Mouse (Mus musculus): ENCODE measurements around the gene Ppp6r2.

The Ppp6r2 gene

DNA sequence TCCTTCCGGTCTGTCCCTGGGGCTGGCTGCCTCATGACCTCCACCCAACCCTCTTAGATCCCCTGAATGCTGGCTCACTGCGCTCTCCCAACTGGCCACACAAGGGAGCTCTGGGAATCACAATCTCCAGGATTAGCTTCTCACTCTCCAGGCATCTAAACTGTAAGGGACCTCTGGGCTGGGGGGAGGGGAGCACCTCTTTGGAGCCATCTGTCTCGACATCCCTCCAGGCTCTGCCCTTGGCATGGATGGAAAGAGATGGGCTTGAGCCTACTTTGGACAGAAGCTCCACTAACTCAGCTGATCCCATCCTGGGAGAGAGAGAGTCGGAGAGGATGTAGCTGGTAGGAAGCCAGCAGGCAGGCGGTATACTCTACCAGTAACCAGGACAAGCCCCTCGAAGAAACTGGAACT is 29.0 kb upstream of the Ppp6r2 start:
- no peak for DNase-seq (ENCODE audit: low read depth, low spot score)

DNA sequence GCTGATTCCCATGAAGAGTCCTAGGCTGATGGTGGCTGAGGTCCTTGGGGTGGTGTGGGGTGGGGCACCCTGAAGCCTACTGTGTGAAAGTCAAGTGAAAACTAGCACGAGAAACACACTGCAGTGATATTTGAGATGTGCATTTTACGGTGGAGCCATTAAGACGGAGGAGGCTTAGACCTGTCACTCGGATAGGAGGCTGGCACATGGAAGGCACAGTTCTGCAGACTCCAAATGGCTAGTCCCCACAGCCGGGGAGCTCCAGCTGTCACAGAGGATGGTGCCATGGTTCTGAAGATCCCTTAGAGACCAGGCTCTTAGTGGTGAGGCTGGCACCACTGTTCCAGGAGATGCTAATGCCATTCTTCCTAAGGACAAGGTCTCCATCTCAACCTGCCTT is 28.5 kb upstream of the Ppp6r2 start:
- no peak for DNase-seq (ENCODE audit: low read depth, low spot score)

DNA sequence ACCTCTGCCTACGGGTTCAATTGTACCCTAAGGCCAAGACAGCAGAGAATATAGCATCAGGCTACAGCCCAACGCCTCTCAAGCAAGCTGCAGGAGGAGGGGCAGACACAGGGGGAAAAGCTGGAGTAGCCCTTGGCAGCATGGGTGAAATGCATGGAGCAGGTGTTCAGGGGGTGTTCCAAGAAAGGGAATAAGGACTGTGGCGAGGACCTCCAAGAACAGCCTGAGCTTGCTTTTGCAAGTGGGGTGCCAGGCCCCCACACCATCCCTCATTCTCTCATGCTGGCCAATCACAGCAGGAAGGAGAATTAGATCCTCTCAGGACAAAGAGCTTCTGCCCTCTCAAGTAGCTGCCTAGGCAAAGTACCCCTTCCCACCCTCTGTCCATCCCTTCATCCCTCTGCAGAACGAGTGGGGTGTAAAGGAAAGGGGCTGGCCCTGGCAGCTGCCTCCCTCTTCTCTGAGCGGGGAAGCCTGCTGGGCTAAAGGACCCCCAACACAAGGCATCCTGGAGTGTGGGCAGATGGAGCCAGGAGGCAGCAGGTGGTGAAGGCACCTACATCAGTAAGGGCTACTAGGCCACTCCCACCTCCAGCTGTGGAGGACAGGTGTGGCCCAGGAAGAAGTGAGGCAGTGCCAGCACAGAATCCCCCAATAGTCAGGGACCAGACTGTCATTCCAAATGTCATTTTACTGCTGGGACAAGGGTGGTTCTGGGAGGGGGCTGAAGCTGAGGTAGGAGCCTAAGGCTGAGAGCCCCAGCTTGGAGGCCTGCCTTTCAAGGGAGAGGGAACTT is 27.0 kb upstream of the Ppp6r2 start:
- DNase-seq (ENCODE audit: low read depth, low spot score) = no peak

GRCm38 (mm10) chr15:89184937-89185227 is 26.5 kb upstream of the Ppp6r2 start:
- DNase-seq (ENCODE audit: low read depth, low spot score) = no peak

DNA sequence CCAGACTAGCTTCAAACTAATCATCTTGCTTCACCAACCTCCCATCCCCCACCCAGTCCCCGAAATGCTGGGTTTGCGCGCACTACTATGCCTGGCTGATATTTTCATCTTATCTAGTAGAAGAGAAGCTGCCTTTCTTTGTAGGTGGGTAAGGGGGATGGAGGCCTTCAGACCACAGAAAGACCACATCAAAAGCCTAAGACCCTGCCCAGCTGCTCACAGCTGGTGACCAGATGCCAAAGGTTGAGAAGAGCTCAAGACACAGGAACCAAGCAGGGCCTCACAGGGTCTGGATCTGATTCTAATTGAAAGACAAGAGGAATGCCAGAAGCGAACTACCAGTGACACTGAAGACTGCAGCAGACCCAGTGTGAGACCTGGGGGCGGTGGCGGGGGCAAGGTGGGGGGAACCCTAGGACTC is 16.1 kb upstream of the Ppp6r2 start:
- no peak for DNase-seq (ENCODE audit: low read depth, low spot score)

GRCm38 (mm10) chr15:89195690-89196312 is 15.6 kb upstream of the Ppp6r2 start:
- DNase-seq (ENCODE audit: low read depth, low spot score) = peak; percentile 83

DNA sequence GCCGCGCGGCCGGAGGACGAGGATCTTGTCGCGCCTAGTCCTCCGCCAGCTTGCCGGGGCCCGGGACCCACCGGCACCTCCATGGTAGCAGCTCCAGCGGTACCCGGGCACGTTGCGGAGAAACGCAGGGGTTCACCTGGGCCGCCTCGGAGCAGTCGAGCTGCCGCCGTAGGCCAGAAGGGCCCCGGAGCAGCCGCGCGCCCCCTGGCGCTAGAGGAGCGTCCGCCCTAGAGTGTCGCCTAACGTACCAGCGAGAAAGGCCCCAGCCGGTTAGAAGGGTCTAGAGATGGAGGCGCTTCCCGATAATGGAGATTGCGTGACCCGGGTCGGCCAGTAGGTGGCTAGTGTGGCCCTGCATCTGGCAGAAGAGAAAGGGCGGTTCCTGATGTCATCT is 15.0 kb upstream of the Ppp6r2 start, which contains the start of gene Dennd6b:
Gene Dennd6b (minus strand): TSS at position 184 of the 394 bp plus-strand sequence.
- peak; percentile 88 for DNase-seq (ENCODE audit: low read depth, low spot score)

GRCm38 (mm10) chr15:89197056-89197455 is 14.3 kb upstream of the Ppp6r2 start:
- DNase-seq (ENCODE audit: low read depth, low spot score) = no peak

DNA sequence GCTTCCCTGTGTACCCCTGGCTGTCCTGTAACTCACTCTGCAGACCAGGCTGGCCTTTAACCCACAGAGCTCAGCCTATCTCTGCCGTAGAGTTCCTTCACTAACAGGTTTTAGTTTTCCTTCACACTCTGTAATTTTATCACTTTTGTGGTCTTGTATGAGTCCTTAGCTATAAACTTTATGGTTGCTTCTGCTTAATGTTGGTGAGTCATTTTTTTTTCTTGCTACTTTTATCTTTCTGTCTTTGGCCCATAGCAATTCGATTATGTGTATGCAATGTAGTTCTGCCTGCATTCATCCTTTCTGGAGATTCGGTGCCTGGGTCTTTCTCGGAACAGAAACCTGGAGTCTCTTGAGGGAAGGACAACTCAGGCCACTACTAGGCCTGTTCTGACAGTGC is 3.9 kb upstream of the Ppp6r2 start:
- DNase-seq (ENCODE audit: low read depth, low spot score) = no peak

DNA sequence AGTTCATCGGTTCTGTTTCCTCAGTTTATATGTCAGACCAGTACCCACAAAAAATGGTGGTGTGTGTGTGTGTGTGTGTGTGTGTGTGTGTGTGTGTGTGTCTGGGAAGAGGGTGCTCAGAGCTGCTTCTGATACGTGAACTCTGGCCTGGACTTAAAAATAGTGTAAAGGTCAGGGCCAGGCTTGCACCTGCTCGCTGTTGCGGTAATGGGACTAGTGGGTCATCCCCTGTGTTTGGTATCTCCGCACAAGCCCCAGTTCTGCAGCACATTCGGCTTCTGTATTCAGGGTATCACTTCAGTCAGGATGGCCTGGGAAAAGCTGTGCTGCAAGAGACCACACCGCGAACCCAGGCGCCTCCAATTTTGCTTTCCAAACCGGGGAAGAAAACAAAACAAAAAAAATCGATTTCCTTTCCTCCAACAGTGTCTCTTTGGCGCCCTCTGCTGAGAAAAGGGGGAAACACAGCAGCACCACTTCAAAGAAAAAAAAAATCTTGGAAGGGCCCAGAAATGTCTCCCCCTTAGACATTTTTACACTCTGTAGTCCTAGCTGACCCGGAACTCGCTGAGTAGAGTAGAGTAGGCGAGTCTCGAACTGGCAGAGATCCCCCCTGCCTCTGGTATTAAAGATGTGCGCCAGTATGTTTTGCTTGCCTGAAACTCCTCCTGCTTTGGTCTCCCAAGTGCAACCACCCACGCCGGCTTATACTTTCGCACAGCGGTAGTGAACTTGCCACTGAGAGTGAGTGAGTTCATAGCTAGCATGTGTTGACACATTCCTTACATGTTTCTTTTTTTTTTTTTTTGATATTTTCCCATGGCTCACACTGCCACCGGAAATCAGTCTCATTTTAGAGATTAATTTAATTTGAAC is 1.2 kb upstream of the Ppp6r2 start:
- DNase-seq (ENCODE audit: low read depth, low spot score) = peak; percentile 71

DNA sequence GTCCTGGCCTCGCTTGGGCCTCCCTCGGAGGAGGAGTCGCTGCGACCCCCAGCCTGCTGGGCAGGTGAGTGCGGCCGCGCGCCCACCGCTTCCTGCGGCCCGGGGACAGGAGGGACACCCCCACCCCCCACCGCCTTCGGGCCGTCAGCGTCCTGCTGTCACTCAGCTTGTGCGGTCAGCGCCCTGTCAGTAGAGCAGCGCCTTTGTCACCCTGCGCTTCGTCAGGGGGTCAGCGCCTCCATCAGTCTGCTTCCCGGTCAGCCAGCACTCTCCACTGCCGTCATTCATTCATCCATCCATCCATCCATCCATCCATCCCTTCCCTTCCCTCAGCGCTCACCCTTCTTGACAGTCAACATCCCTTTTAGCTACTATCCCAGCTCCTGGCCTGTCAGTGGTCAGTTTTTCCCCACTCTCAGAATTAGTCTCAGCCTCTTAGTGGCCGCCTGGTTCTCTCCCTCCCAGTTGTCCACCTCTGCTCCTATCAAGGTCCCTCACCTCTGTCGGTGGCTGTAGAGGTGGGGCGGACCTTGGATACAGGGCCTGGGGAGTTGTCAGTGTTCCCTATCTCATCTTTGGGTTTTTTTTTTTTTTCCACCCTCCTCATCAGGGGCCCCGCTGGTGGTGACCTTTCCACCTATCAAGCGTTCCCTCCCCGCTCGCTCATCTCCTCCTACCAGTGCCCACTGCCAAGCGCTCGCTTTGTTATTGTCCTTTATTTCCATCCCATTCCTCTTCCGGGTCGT is 536 bp downstream of the Ppp6r2 start:
- DNase-seq (ENCODE audit: low read depth, low spot score) = no peak

DNA sequence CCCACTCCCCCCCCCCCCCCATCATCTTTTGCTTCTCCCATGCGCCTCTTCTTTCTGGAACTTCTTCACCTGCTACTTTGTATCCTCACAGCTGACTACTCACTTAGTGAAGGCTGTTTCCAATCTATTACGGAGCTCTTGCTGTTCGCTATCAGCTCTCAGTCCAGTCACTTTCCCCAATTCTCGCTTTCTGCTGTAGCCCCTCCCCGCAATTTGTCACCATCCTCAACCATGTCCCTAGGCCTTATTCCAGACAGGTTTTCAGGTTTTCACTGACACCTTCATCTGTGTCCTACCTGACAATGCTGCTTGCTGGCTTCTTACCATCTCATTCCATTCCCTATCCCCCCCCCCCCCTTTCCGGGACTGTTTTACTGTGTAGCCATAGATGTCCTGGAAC is 1.1 kb downstream of the Ppp6r2 start:
- DNase-seq (ENCODE audit: low read depth, low spot score) = no peak

DNA sequence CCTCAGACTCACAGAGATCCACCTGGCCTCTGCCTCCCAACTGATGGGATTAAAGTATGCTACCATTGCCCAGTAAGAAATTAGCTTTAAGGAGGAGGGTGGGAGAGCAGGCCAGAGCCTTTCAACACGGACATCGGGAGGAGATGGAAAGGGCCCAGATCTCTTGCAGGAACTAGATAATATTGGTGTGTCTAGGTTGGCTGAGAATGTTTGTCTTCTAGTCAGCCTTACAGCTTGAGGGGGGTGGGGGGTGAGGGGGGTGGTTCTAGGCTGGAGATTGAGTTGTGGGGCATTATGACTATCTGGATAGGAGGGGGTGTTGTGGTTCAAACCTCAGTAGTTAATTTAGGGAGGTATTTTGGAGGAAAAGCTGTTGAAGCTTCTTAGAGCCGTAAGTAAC is 2.2 kb downstream of the Ppp6r2 start:
- no peak for DNase-seq (ENCODE audit: low read depth, low spot score)

- DNase-seq (ENCODE audit: low read depth, low spot score) = no peak
Observed at GRCm38 (mm10) chr15:89214953-89215352, 3.6 kb downstream of the Ppp6r2 start.

- DNase-seq (ENCODE audit: low read depth, low spot score) = no peak
Observed at GRCm38 (mm10) chr15:89215611-89216233, 4.4 kb downstream of the Ppp6r2 start.

GRCm38 (mm10) chr15:89233586-89233985 is 22.2 kb downstream of the Ppp6r2 start:
- DNase-seq (ENCODE audit: low read depth, low spot score) = no peak

DNA sequence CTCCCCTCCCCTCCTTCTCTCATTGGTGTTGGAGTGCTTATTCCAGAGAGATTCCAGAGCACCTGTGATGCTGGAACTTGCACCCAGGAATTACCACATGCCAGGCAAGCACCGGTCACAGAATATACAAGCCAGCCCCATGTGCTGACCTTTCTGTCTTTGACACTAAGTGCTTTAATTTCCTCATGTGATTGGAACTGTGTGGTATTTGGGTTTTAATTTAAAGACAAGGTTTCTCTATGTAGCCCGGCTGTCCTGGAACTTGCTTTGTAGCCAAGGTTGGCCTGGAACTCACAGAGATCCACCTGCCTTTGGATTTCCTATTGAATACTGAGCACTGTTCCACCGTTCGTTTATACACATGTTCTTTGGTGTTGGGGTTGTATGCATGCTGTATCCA is 22.7 kb downstream of the Ppp6r2 start:
- DNase-seq (ENCODE audit: low read depth, low spot score) = no peak

DNA sequence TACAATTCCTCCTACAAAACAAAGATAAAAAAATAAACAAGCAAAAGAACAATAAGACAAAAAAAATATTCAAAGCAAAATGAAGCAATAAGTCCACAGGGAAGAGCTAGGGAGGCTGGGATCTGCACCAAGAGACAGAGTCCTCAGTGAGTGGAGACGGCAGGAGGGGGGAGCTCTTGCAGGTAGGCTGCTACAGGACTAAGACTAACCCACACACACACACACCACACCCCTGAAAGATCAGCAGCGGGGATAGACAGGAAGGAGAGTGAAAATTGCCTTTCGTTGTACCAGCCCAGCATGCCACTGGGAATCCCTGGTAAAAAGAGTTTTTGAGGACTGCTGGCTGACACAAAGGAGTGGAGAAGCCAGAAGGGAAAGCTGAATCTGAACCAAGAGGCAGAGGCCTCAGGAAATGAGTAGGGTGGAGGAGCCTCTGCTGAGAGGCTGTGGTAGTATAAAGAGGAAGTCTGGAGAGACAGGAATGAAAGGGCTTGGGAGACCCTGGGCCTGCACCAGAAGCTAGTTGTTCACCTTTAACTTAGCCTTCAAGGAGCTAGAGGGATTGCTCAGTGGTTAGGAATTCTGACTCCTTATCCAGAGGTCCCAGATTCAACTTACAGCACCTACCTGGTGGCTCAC is 28.5 kb downstream of the Ppp6r2 start:
- no peak for DNase-seq (ENCODE audit: low read depth, low spot score)

GRCm38 (mm10) chr15:89241025-89241424 is 29.7 kb downstream of the Ppp6r2 start:
- DNase-seq (ENCODE audit: low read depth, low spot score) = no peak

DNA sequence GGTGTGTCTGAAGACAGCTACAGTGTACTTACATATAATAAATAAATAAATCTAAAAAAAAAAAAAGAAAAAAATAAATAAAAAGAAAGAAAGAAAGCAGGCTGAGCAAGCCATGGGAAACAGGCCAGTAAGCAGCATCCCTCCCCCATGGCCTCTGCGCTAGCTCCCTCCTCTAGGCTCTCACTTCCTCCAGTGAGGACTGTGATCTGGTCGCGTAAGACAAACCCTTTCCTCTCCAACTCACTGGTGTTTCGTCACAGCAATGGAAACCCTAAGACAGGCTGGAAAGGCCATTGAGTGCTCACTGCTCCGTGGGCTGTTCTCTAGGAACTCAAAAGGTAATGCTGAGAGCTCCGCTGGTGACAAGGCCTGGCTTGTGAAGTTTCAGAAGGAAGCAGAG is 37.7 kb downstream of the Ppp6r2 start:
- DNase-seq (ENCODE audit: low read depth, low spot score) = no peak

DNA sequence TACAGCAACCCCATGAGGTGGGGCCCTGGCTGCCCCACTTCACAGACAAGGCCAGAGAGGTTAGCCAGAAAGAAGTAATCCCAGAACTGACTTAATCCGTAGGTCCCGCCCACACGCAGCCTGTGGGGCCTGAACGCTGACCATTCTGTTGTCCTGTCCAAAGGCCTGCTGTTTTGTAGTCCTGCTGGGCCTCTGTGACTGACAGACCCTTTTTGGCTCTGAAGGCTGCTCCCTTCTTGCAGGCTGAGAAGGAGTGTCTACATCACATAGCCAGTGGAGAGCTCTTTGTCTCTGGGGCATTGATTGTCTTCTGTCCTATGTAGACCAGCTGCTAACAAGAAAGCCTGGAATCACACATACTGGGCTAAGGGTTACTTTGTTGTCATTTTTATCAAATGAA is 44.0 kb downstream of the Ppp6r2 start:
- no peak for DNase-seq (ENCODE audit: low read depth, low spot score)
